Mouse (Mus musculus) heart, embryonic 12.5 days (tissue): ENCODE measurements at regions not wholly inside any gene's neighbourhood (a gene's known extent, or its start where the extent isn't known, plus 50 kb on each side); places are given as distances from the start of the nearest gene placed in this dataset.

Source experiments
- ATAC-seq: fragments of 200-750 bp; cut with Nextera tagmentation; 2 replicates; pipeline ENCODE4 v1.8.0; 2017; ENCODE audit warnings: moderate TSS enrichment, moderate library complexity; ENCODE audit not compliant: insufficient number of reproducible peaks, low FRiP score
- H3K27ac ChIP-seq: fragments of 300-500 bp; sonication (generic); 2 replicates; pipeline ENCODE4 v1.5.1; 2016; ENCODE audit warnings: mild to moderate bottlenecking, moderate library complexity; ENCODE audit not compliant: poor library complexity, severe bottlenecking
- H3K27me3 ChIP-seq: fragments of 300-500 bp; sonication (generic); replicated peaks from 2 replicates; pipeline ENCODE4 v1.6.1; 2016; ENCODE audit warnings: mild to moderate bottlenecking, moderate library complexity
- H3K36me3 ChIP-seq: fragments of 300-500 bp; sonication (generic); 2 replicates; pipeline ENCODE4 v1.6.1; 2016; ENCODE audit warnings: mild to moderate bottlenecking, moderate library complexity
- H3K4me1 ChIP-seq: fragments of 300-500 bp; sonication (generic); replicated peaks from 2 replicates; pipeline ENCODE4 v1.6.1; 2016; ENCODE audit warnings: mild to moderate bottlenecking
- H3K4me2 ChIP-seq: fragments of 300-500 bp; sonication (generic); 2 replicates; pipeline ENCODE4 v1.6.1; 2016; ENCODE audit warnings: mild to moderate bottlenecking, moderate library complexity
- H3K4me3 ChIP-seq: fragments of 300-500 bp; sonication (generic); 2 replicates; pipeline ENCODE4 v1.5.1; 2016; ENCODE audit warnings: mild to moderate bottlenecking
- H3K9ac ChIP-seq: fragments of 300-500 bp; sonication (generic); 2 replicates; pipeline ENCODE4 v1.6.1; 2016; ENCODE audit warnings: mild to moderate bottlenecking, moderate library complexity
- H3K9me3 ChIP-seq: fragments of 300-500 bp; sonication (generic); replicated peaks from 2 replicates; pipeline ENCODE4 v1.6.1; 2016; ENCODE audit warnings: mild to moderate bottlenecking, moderate library complexity
- WGBS: fragments of 180-500 bp; shearing (Covaris S2); methylation state at CpG from one replicate; pipeline ENCODE4 v1.1.7; 2016; 5-methylcytosine and 5-hydroxymethylcytosine counted together

DNA sequence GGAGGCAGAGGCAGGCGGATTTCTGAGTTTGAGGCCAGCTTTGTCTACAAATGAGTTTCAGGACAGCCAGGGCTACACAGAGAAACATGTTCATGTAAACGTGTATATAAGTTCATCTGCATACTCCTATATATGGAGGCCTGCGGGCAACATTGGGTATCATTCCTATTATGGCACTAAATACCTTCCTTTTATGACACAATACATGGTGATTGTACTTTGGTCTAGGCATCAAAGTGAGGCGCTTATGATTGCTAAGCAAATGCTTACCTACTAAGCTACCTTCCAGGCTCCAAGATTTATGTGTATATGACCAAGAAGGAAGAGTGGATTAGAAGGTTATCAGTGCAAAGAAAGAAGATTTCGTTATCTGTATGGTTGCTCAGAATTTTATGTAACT lies 207.1 kb downstream of the 4933402N22Rik start:
- Histone ChIP-seq H3K4me2 (no peak overlapping the region), H3K4me1 (no peaks in the 10 kb centered on the region), H3K27me3 (no peaks in the 10 kb centered on the region), H3K9ac (no peak overlapping the region), H3K36me3 (no peaks in the 10 kb centered on the region), H3K9me3 (no peaks in the 10 kb centered on the region), H3K4me3 (no peak overlapping the region), H3K27ac (no peak overlapping the region)
- ATAC-seq = no peak
- 78% methylated on average over 5 of the region's 5 CpGs for WGBS

DNA sequence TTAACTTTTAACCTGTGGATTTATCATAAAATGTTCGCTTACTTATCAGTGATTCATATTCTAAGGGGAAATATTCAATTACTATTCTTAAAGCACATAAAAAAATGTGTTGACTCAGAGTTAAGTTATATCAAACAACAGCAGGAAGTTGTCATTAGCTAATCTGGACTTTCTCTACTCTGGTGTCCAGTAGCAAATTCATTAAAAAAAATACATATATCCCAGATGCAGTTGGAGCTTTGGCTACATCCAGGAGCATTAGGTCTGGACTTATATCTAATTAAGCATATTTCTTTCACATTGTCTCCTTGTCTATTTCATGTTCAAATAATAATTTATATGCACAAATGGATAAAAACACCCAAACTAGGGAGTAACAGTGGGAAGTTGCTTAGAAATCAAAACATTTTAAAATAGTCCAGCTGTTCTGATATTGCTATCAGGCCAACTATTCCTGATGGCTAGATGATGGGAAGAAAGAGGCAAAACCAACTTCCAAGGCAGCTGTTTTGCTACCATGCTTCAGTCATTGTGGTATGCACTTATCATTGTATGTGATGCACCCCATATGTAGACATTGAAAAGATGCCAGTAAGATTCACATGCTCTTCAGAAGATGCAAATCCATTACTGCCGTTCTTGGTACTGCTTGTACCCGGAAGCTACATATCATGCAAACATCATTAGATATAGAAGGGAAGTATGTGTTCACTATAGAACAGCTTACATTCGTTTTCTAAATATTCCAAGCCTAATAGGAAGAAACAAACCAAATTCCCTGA lies 209.8 kb downstream of the 4933402N22Rik start:
- WGBS = 68% methylated on average over 4 of the region's 4 CpGs
- Histone ChIP-seq H3K36me3 (no peaks in the 10 kb centered on the region), H3K4me1 (no peaks in the 10 kb centered on the region), H3K27me3 (no peaks in the 10 kb centered on the region), H3K4me2 (no peak overlapping the region), H3K9ac (no peak overlapping the region), H3K9me3 (no peaks in the 10 kb centered on the region), H3K27ac (no peak overlapping the region), H3K4me3 (no peak overlapping the region)
- ATAC-seq = no peak

DNA sequence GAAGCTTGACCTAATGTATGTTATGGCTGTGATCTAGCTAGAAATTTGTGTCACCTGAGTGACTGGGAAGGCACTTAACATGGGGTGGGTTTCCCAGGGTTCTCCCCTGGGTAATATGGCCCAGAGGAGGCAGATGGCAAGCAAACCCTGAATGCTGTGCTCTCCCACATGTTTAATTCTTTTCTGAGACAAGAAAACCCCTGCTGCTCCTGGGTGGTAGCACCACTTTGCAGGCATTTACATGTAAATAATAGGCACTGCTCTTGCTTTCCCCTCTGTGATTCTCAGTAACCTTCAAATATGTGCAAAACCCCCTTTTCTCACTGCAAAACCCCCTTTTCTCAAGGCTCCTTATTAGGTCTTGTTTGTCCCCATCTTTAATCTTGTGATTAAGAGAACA lies 221.1 kb downstream of the 4933402N22Rik start:
- Histone ChIP-seq H3K27me3 (no peaks in the 10 kb centered on the region), H3K9me3 (no peaks in the 10 kb centered on the region), H3K9ac (no peak overlapping the region), H3K4me2 (no peak overlapping the region), H3K36me3 (no peaks in the 10 kb centered on the region), H3K4me1 (no peaks in the 10 kb centered on the region), H3K27ac (no peak overlapping the region), H3K4me3 (no peak overlapping the region)
- no peak for ATAC-seq

DNA sequence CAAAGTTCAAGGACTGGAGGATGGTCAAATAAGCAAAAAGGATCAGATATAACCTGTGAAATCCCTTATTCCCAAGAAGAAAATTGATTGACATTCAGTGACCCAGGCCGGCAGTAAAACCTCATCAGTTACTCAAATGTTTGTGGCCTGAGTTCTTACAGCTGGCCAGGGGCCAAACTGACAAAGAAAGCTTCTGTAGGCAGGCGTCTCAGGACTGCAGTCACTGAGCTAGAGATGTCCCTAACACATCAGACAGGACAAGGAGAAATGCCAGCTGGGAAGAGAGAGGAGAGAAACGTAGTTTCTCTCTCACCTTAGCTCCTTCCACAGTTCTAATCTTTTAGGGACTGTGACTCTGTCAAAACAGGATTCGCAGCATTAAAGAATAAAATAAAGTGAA lies 229.9 kb upstream of the Sema3d start:
- no peaks in the 10 kb centered on the region for H3K36me3 ChIP-seq
- 37% methylated on average over 4 of the region's 4 CpGs for WGBS

DNA sequence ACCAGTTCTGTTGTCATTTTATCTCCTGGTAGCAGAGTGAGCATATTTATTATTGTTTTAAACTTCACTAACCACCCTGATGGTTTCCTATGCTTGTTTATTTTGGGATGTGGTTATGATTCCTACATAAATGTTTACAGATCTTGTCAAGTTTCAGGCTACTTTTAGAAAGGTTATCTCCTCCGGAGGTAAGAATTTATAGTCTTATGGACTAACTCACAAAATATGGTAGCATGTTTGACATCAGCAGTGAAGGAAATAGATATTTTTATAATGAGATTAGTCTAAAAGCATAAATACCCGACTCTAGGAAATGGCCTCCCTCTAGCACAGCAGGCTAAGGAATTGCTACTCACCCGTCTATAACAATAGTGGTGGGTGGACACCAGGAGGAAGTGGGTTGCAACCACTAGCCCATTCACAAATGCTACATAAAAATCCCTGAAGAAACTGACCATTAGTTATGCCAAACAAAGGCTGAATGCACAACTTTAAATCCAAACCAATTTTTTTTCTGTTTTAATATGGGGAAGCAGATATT lies 228.6 kb upstream of the Sema3d start:
- H3K4me1 ChIP-seq = no peaks in the 10 kb centered on the region
- 53% methylated on average over 3 of the region's 3 CpGs for WGBS
- H3K4me3 ChIP-seq = no peak overlapping the region
- H3K36me3 ChIP-seq = no peaks in the 10 kb centered on the region
- H3K27me3 ChIP-seq = no peaks in the 10 kb centered on the region
- no peak for ATAC-seq
- H3K4me2 ChIP-seq = no peak overlapping the region
- no peak overlapping the region for H3K27ac ChIP-seq
- H3K9me3 ChIP-seq = no peaks in the 10 kb centered on the region
- H3K9ac ChIP-seq = no peak overlapping the region

More for the DNA sequence above, 229.9 kb upstream of the Sema3d start:
- H3K9me3 ChIP-seq = no peaks in the 10 kb centered on the region
- H3K9ac ChIP-seq = no peak overlapping the region
- no peak for ATAC-seq
- no peak overlapping the region for H3K4me2 ChIP-seq
- no peaks in the 10 kb centered on the region for H3K27me3 ChIP-seq
- H3K4me3 ChIP-seq = no peak overlapping the region
- no peaks in the 10 kb centered on the region for H3K4me1 ChIP-seq
- no peak overlapping the region for H3K27ac ChIP-seq

DNA sequence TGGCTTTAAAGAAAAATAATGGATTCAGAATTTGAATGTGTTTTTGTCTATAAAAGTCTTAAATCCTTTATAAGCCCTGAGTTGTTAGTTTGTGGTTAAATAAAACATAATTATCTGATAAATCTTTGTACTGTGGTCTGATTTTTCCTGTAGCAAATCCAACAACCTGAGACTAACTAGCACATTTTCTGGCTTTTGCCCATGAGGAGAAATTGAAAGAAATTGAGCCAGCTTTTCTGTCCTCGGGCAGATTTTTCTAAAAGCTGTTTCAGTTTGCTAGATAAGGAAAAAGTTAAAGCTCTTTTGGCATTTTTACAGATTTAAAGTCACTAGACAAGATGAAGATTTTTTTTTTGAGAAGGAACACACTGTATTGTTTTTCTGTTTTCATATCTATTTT lies 191.5 kb upstream of the Sema3d start:
- Histone ChIP-seq H3K4me1 (no peaks in the 10 kb centered on the region), H3K9me3 (no peaks in the 10 kb centered on the region), H3K9ac (no peak overlapping the region), H3K27ac (no peak overlapping the region), H3K4me2 (no peak overlapping the region), H3K36me3 (no peaks in the 10 kb centered on the region), H3K27me3 (no peaks in the 10 kb centered on the region), H3K4me3 (no peak overlapping the region)
- no peak for ATAC-seq
- 69% methylated on average over 1 of the region's 1 CpGs for WGBS

DNA sequence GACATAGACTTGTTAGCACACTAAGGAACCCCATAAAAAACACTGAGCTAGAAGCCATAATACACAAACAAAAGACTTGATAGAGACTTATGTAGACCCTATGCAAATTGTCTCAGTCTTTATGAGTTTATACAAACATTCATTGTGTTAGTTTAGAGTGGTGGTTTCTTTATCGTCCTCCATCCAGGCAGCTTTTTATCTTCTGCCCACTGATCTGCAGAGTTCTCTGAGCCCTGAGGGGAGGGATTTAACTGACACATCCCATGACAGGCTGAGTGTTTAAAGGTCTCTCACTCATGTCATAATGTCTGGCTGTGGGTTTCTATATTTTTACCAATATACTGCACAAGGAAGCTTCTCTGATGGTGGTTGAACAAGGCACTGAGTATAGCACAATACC lies 175.7 kb upstream of the Sema3d start:
- 60% methylated on average over 1 of the region's 1 CpGs for WGBS
- no peak for ATAC-seq
- Histone ChIP-seq H3K27me3 (no peaks in the 10 kb centered on the region), H3K4me1 (no peaks in the 10 kb centered on the region), H3K4me2 (no peak overlapping the region), H3K4me3 (no peak overlapping the region), H3K27ac (no peak overlapping the region), H3K9ac (no peak overlapping the region), H3K36me3 (no peaks in the 10 kb centered on the region), H3K9me3 (no peaks in the 10 kb centered on the region)

DNA sequence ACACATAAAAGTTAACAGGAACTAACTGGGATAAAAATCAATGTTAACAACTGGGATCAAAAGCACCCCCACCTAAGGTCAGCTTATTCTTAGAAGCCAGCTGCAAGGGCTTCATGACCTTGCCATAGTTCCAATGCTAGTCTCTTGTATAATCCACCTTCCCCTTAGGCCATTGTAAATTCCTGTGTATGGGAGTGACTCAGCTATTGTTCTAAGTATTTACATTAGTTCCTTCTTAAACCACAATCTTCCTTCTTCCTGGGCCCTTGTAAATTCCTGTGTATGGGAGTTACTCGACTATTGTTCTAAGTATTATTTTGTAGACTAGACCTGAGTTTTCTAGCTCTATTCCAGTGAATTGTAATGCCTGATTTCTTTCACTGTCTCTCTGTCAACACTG lies 173.6 kb upstream of the Sema3d start:
- Histone ChIP-seq H3K4me2 (no peak overlapping the region), H3K9ac (no peak overlapping the region), H3K9me3 (no peaks in the 10 kb centered on the region), H3K27ac (no peak overlapping the region), H3K36me3 (no peaks in the 10 kb centered on the region), H3K27me3 (no peaks in the 10 kb centered on the region), H3K4me1 (no peaks in the 10 kb centered on the region), H3K4me3 (no peak overlapping the region)
- WGBS = 66% methylated on average over 1 of the region's 1 CpGs
- no peak for ATAC-seq

DNA sequence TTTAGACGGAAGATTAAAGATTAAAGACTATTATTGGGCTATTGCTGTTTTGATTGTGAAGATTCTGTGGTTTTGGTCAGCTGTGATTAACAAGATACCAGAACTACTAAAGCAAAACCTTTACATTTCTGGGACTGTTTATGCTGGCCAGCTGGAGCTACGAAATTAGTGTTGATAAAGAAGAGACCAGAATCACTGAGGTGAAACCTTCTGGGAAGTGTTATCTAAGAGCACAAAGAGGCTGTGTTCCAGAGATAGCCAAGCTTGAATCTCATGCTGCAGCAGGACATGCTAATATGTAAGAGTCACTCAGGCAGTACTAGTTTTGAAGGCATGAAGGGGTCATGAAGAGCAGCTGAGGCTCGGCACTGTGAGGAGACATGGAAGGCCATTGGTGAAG lies 169.7 kb upstream of the Sema3d start:
- no peak for ATAC-seq
- WGBS = 62% methylated on average over 3 of the region's 3 CpGs
- Histone ChIP-seq H3K9ac (no peak overlapping the region), H3K36me3 (no peaks in the 10 kb centered on the region), H3K27ac (no peak overlapping the region), H3K4me2 (no peak overlapping the region), H3K4me1 (no peaks in the 10 kb centered on the region), H3K9me3 (no peaks in the 10 kb centered on the region), H3K4me3 (no peak overlapping the region), H3K27me3 (no peaks in the 10 kb centered on the region)

DNA sequence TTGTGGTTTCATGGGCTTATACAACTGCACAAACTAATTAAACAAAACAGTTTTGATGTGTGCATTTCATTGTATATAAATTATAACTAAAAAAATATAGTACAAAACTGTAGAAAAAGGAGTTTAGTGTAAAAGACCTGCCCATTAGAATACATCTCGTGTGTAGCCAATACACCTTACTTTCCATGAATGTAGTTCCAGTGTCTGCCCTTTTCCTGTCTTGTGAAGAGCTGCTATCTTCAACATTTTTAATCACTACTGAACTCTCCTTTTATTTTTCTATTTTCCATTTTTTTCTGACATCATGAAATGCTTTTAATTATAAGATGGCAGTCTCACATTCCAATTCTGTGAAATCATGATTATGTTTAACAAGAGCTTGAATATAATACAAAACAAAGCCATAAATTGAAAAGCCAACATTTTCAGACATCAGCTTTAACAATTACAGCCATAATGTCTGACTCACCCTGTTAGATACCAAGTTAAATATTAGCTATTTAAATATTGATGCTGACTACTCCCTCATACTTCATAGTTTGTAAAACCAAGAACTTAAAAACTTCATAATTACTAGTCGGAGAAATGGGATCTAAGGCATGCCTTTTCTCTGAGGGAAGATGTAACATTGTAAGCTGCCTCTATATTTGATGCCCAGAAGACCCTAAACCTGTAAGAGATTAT lies 163.6 kb upstream of the Sema3d start:
- 81% methylated on average over 2 of the region's 2 CpGs for WGBS
- no peak overlapping the region for H3K4me2 ChIP-seq

DNA sequence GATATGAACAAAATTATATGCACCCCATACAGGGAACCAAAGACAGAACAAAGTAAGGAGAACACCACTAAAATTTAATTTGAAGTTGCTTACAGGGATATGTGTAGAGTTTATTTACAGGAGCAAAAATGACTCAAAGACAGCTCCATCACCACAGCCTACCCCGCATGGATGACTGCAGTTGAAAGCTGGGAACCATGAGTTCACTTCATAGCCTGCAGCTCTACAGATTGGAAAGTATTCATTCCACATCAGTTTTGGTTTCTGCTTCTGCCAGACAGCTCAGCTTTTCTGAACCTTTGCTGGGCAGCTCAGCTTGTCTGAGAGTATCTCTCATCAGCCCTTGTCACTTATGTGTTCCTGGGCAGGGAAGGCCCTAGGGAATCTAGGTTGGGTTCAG lies 160.6 kb upstream of the Sema3d start:
- no peaks in the 10 kb centered on the region for H3K36me3 ChIP-seq
- no peak for ATAC-seq
- no peaks in the 10 kb centered on the region for H3K27me3 ChIP-seq
- no peak overlapping the region for H3K4me3 ChIP-seq
- no peaks in the 10 kb centered on the region for H3K9me3 ChIP-seq
- no peak overlapping the region for H3K27ac ChIP-seq
- no peak overlapping the region for H3K4me2 ChIP-seq
- H3K4me1 ChIP-seq = no peaks in the 10 kb centered on the region
- 78% methylated on average over 1 of the region's 1 CpGs for WGBS
- no peak overlapping the region for H3K9ac ChIP-seq

More for the DNA sequence above, 163.6 kb upstream of the Sema3d start:
- H3K36me3 ChIP-seq = no peaks in the 10 kb centered on the region
- no peak overlapping the region for H3K4me3 ChIP-seq
- no peaks in the 10 kb centered on the region for H3K4me1 ChIP-seq
- H3K9me3 ChIP-seq = no peaks in the 10 kb centered on the region
- H3K27me3 ChIP-seq = no peaks in the 10 kb centered on the region
- H3K27ac ChIP-seq = no peak overlapping the region
- ATAC-seq = no peak
- H3K9ac ChIP-seq = no peak overlapping the region
